Mouse (Mus musculus) brain, embryonic 14.5 days (tissue): ENCODE data around the gene Egln1.

Source experiments
- CTCF ChIP-seq: fragments of 200-500 bp; IDR thresholded peaks from 2 replicates; pipeline ENCODE4 v1.5.1; 2012; ENCODE audit warnings: inconsistent platforms, mild to moderate bottlenecking, moderate library complexity, borderline replicate concordance; ENCODE audit not compliant: insufficient read depth, insufficient read length; ENCODE audit errors: extremely low read depth
- POLR2A ChIP-seq: fragments of 200-500 bp; IDR thresholded peaks from 2 replicates; pipeline ENCODE4 v1.6.1; 2012; ENCODE audit warnings: mild to moderate bottlenecking, inconsistent platforms, borderline replicate concordance; ENCODE audit not compliant: poor library complexity, insufficient read depth, insufficient read length, severe bottlenecking; ENCODE audit errors: extremely low read depth

DNA sequence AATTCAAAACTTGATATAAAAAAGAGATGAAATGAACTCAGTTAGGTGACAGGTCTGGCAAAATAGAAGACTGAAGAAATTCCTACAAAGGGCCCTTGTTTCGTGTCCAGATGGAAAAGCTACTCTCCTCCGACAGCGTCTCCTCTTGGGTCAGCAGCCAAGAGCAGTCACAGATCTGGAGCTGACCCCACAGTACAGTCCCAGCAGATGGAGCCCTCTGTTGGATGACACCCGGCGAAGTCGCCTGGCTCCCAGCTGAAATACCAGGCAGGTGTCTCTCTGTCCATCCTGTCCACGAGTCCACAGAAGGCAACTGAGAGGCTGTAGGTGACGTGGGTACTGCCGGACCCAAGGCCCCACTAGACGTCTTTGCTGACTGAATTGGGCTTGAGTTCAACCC lies 38.8 kb downstream of the Egln1 start:
- TF ChIP-seq CTCF = no peak
- no peak for TF ChIP-seq POLR2A
